Mouse (Mus musculus): Measurements from ENCODE around the gene Acan.

Gene Acan

GRCm38 (mm10) chr7:79133391-79133790, 80.1 kb downstream of the Acan start:
- in situ Hi-C loops (cut with MboI; ENCODE audit: unreplicated experiment in 2 of 2) = loop anchor here in 1 of 2 experiments (25.0 kb wide), 1 partner anchor 329 kb away; the partner anchor contains the start of gene Polg

GRCm38 (mm10) chr7:79139328-79139824, 86.1 kb downstream of the Acan start:
- in situ Hi-C loops (cut with MboI; ENCODE audit: unreplicated experiment in 2 of 2) = loop anchor here (5.0 to 25.0 kb wide), 2 partner anchors 98 to 323 kb away; partner anchors contain the start of gene Polg (in 1 of the 2)

GRCm38 (mm10) chr7:79139891-79140591, 86.8 kb downstream of the Acan start:
- in situ Hi-C loops (cut with MboI; ENCODE audit: unreplicated experiment in 2 of 2) = loop anchor here (5.0 to 25.0 kb wide), 6 partner anchors 97 to 335 kb away; partner anchors contain the start of gene Polg (in 1 of the 2)

GRCm38 (mm10) chr7:79140897-79141296, 87.6 kb downstream of the Acan start:
- in situ Hi-C loops (cut with MboI; ENCODE audit: unreplicated experiment in 2 of 2) = loop anchor here (5.0 to 25.0 kb wide), 5 partner anchors 106 to 334 kb away; partner anchors contain the start of gene Polg (in 1 of the 2)

- in situ Hi-C loops (cut with MboI; ENCODE audit: unreplicated experiment in 2 of 2) = loop anchor here (10.0 to 25.0 kb wide), 2 partner anchors 315 to 328 kb away; partner anchors contain the start of gene Polg (in 1 of the 2)
These were observed 93.9 kb downstream of the Acan start for GRCm38 (mm10) chr7:79147011-79147837.

GRCm38 (mm10) chr7:79147931-79148653, 94.8 kb downstream of the Acan start:
- in situ Hi-C loops (cut with MboI; ENCODE audit: unreplicated experiment in 2 of 2) = loop anchor here (10.0 to 25.0 kb wide), 2 partner anchors 314 to 327 kb away; partner anchors contain the start of gene Polg (in 1 of the 2)

GRCm38 (mm10) chr7:79148711-79149266, 95.5 kb downstream of the Acan start, which contains the start of gene Mfge8:
TSS of gene Mfge8 (minus strand) at chr7:79149060.
- in situ Hi-C loops (cut with MboI; ENCODE audit: unreplicated experiment in 2 of 2) = loop anchor here (10.0 to 25.0 kb wide), 2 partner anchors 314 to 326 kb away; partner anchors contain the start of gene Polg (in 1 of the 2)

- in situ Hi-C loops (cut with MboI; ENCODE audit: unreplicated experiment in 2 of 2) = loop anchor here (10.0 to 25.0 kb wide), 2 partner anchors 313 to 325 kb away; partner anchors contain the start of gene Polg (in 1 of the 2)
These were observed 96.2 kb downstream of the Acan start for GRCm38 (mm10) chr7:79149522-79149921.

- in situ Hi-C loops (cut with MboI; ENCODE audit: unreplicated experiment in 2 of 2) = no loop called here
These were observed 106.1 kb downstream of the Acan start for GRCm38 (mm10) chr7:79159406-79159805.

Data from v-Abl transformed pro-B cells (cell line).